Mouse (Mus musculus): Measurements from ENCODE around the gene Dad1.

GRCm38 (mm10) chr14:54197740-54198139 lies 56.2 kb downstream of the Dad1 start:
- TF ChIP-seq POLR2A (IDR thresholded peaks at IDR 0.05; ENCODE audit: control insufficient read depth in 1 of 2, insufficient read depth in 1 of 2, low read depth in 1 of 2, low read length in 2 of 2, poor library complexity in 1 of 2) (no peak), GABPA (IDR thresholded peaks at IDR 0.05; ENCODE audit: low read depth, low read length) (no peak), HCFC1 (IDR thresholded peaks at IDR 0.05; ENCODE audit: low read depth, low read length) (no peak), NRF1 (IDR thresholded peaks at IDR 0.05; ENCODE audit: insufficient read depth, low read depth, low read length, poor library complexity, severe bottlenecking) (no peak), CTCF (IDR thresholded peaks at IDR 0.05 in 2 of 3, conservative IDR thresholded peaks at IDR 0.05 in 1 of 3; ENCODE audit: control insufficient read depth in 1 of 3, insufficient read depth in 1 of 3, low read depth in 2 of 3, low read length in 3 of 3, poor library complexity in 1 of 3, severe bottlenecking in 1 of 3) (no peak), MAFK (IDR thresholded peaks at IDR 0.05; ENCODE audit: borderline replicate concordance, low read depth, low read length) (no peak), ELF1 (IDR thresholded peaks at IDR 0.05; ENCODE audit: low read depth, low read length) (no peak), POLR2AphosphoS5 (IDR thresholded peaks at IDR 0.05; ENCODE audit: borderline replicate concordance, low read depth, low read length) (no peak), ETS1 (IDR thresholded peaks at IDR 0.05; ENCODE audit: low read depth, low read length) (no peak), POLR2AphosphoS2 (IDR thresholded peaks at IDR 0.05; ENCODE audit: low read length) (no peak), MAX (IDR thresholded peaks at IDR 0.05; ENCODE audit: low read length) (no peak), E2F4 (IDR thresholded peaks at IDR 0.05; ENCODE audit: borderline replicate concordance, low read depth, low read length) (no peak), NELFE (IDR thresholded peaks at IDR 0.05; ENCODE audit: low read depth, low read length) (no peak), USF1 (IDR thresholded peaks at IDR 0.05; ENCODE audit: low read depth, low read length) (no peak)
